Mouse (Mus musculus) megakaryocyte, embryonic 14.5 days (primary cell): Measurements from ENCODE around the gene Alpk1.

Source experiments
- FLI1 ChIP-seq: IDR thresholded peaks from 2 replicates; pipeline ENCODE4 v1.6.1; 2012; ENCODE audit warnings: low read length, inconsistent platforms, mixed read lengths
- GATA1 ChIP-seq: IDR thresholded peaks from 3 replicates; pipeline ENCODE4 v1.6.1; 2012; ENCODE audit warnings: mixed read lengths, low read length, inconsistent platforms, borderline replicate concordance

GRCm38 (mm10) chr3:127698636-127699035, 81.7 kb downstream of the Alpk1 start:
- TF ChIP-seq GATA1, result no peak
- TF ChIP-seq FLI1, result no peak
